Mouse (Mus musculus): Measurements from ENCODE around the gene Cenpt. TPM values are rescaled to one million over a fixed set of nuclear protein-coding genes. Genes with fewer than 3 reads are reported as not detected.

Cenpt gene
- polyA plus RNA-seq, 1 experiment from 2014 or later: 49.0 TPM

DNA sequence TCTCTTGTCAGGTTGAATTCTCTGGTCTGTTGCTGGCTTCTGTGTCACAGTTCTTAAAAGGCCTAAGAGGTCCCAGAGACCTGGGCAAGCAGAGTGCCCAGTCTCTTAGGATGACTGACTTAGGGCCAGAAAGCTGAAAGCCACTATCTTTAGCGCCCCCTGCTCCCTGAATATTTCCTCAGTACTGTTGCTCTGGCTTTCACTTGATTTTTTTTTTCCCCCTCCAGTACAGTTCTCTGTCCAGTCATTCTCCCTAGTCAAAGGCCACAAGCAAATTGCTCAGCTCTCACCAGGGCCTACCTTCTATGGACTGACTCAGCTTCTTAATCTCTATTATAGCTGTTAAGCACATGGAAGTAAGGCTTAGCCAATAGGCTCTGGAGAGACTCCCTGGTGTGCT, 8.9 kb upstream of the Cenpt start:
- no peak for DNase-seq (ENCODE audit: low spot score)
- H3K9me3 ChIP-seq (replicated peaks): no peaks in the 10 kb centered on the region
- peaks cover 44% of the 10 kb centered on the region for H3K4me1 ChIP-seq
- WGBS: 14% methylated on average over 1 of the region's 1 CpGs
- H3K4me3 ChIP-seq: peak overlapping the region; percentile 86
- H3K27me3 ChIP-seq (ENCODE audit: low read depth, poor library complexity, severe bottlenecking): no peaks in the 10 kb centered on the region
- peak overlapping the region; percentile 96; the same call in 1 of the 2 replicates for H3K27ac ChIP-seq
- peaks cover 64% of the 10 kb centered on the region for H3K36me3 ChIP-seq

DNA sequence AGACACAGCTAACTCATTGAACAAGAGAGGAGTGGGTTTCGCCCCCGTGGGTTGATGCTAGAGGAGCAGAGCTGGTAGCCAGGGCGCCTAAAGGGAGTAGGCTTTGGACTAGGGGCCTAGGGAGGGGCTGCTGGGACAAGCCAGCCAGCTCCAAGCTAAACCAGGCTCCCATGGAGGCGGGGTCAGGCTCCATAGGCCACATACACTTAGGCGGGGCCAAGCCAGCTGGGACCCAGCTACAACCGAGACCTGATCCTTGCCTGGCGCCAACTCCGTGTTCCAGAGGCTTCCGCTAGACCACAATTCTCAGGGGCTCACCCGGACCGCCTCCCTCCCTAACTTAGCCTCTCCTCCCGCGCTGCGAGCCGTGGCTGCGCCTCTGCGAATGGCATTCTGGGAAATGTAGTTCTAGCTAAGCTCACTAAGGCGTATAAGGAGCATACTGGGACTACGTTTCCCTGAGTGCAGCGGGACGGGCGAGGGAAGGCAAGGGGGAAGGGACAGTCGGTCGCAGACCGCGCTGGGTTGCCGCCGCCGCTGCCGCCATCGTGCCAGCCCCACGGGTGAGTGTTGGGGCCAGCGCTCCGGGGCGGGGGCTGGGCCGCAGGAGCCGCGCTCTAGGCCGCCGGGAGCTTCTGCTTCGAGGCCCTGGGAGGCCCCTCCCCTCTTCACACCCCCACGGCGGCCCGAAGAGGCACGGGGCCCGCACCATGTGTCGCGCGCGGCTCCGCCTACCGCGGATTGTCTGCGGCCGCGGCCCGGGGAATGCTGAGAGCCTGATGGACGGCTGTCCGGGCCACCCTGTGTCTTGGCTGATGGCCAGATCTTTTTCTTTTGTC, 7.3 kb upstream of the Cenpt start, which contains the start of gene Nutf2:
TSS of gene Nutf2 (plus strand) at position 438 of the 839 bp plus-strand sequence.
- WGBS: under 1% methylated on average over 59 of the region's 59 CpGs
- no peaks in the 10 kb centered on the region for H3K27me3 ChIP-seq (ENCODE audit: low read depth, poor library complexity, severe bottlenecking)
- H3K9me3 ChIP-seq (replicated peaks): no peaks in the 10 kb centered on the region
- peak within 1 kb of the TSS; percentile 96 for H3K27ac ChIP-seq
- DNase-seq (ENCODE audit: low spot score): peak; percentile 95
- H3K36me3 ChIP-seq: peaks cover 48% of the 10 kb centered on the region
- H3K4me3 ChIP-seq: peak within 1 kb of the TSS; percentile 86
- peaks cover 60% of the 10 kb centered on the region for H3K4me1 ChIP-seq

- 72% methylated on average over 5 of the region's 5 CpGs for WGBS
- DNase-seq (ENCODE audit: low spot score): no peak
- peak overlapping the region; percentile 96 for H3K27ac ChIP-seq
Observed at GRCm38 (mm10) chr8:105859314-105859713, 6.2 kb upstream of the Cenpt start.

GRCm38 (mm10) chr8:105858495-105858894, 5.4 kb upstream of the Cenpt start:
- Histone ChIP-seq H3K27ac (no peak overlapping the region), H3K4me3 (0 out of 2 replicates have a peak overlapping the region, but pooled peaks have one; percentile 26), H3K36me3 (peaks cover 31% of the 10 kb centered on the region), H3K9me3 (replicated peaks) (no peaks in the 10 kb centered on the region), H3K4me1 (peaks cover 60% of the 10 kb centered on the region), H3K27me3 (ENCODE audit: low read depth, poor library complexity, severe bottlenecking) (no peaks in the 10 kb centered on the region)
- 93% methylated on average over 5 of the region's 5 CpGs for WGBS
- no peak for DNase-seq (ENCODE audit: low spot score)

More at GRCm38 (mm10) chr8:105859314-105859713, 6.2 kb upstream of the Cenpt start:
- H3K4me1 ChIP-seq: peaks cover 60% of the 10 kb centered on the region
- H3K4me3 ChIP-seq: peak overlapping the region; percentile 13; the same call in 1 of the 2 replicates
- H3K9me3 ChIP-seq (replicated peaks): no peaks in the 10 kb centered on the region
- no peaks in the 10 kb centered on the region for H3K27me3 ChIP-seq (ENCODE audit: low read depth, poor library complexity, severe bottlenecking)
- peaks cover 40% of the 10 kb centered on the region for H3K36me3 ChIP-seq

GRCm38 (mm10) chr8:105856168-105856835, 3.2 kb upstream of the Cenpt start:
- H3K4me3 ChIP-seq: peak overlapping the region; percentile 67
- DNase-seq (ENCODE audit: low spot score): no peak
- no peaks in the 10 kb centered on the region for H3K9me3 ChIP-seq (replicated peaks)
- 29% methylated on average over 15 of the region's 15 CpGs for WGBS
- H3K36me3 ChIP-seq: peaks cover 18% of the 10 kb centered on the region
- H3K4me1 ChIP-seq: peaks cover 47% of the 10 kb centered on the region
- H3K27me3 ChIP-seq (ENCODE audit: low read depth, poor library complexity, severe bottlenecking): no peaks in the 10 kb centered on the region
- H3K27ac ChIP-seq: peak overlapping the region; percentile 96

GRCm38 (mm10) chr8:105855248-105856167, 2.4 kb upstream of the Cenpt start:
- peak overlapping the region; percentile 67 for H3K4me3 ChIP-seq
- peaks cover 51% of the 10 kb centered on the region for H3K4me1 ChIP-seq
- H3K27ac ChIP-seq: peak overlapping the region; percentile 96
- under 1% methylated on average over 71 of the region's 71 CpGs for WGBS
- no peaks in the 10 kb centered on the region for H3K27me3 ChIP-seq (ENCODE audit: low read depth, poor library complexity, severe bottlenecking)
- no peaks in the 10 kb centered on the region for H3K9me3 ChIP-seq (replicated peaks)
- no peak for DNase-seq (ENCODE audit: low spot score)
- H3K36me3 ChIP-seq: peaks cover 18% of the 10 kb centered on the region

DNA sequence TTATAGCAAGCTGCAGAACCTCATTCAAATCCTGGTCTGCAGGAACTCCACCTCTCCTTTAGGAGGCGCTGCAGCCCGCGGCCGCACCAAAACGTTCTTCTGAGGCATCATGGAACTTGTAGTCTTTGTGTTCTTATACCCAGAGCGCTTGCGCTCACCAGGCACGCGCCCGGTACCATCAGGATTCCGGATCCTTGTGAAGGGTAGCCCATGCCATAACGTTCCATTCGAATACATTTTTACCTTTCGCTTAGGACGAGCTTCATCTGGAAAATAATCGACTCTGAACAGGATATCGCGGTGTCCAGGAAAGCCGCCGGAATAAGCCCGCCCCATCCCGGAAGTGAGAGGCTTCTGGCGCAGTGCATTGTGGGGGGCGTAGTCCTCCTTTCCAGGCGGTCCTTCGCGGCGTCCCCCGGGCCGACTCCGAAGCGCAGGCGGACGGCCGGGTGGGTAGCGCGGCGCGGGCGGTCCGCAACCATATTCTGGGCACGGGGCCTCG, 1.7 kb upstream of the Cenpt start, which contains the start of gene Thap11:
TSS of gene Thap11 (plus strand) at position 418 of the 502 bp plus-strand sequence.
- no peaks in the 10 kb centered on the region for H3K9me3 ChIP-seq (replicated peaks)
- H3K27ac ChIP-seq: peak within 1 kb of the TSS; percentile 96
- H3K27me3 ChIP-seq (ENCODE audit: low read depth, poor library complexity, severe bottlenecking): no peaks in the 10 kb centered on the region
- WGBS: under 1% methylated on average over 43 of the region's 43 CpGs
- peak within 1 kb of the TSS; percentile 67 for H3K4me3 ChIP-seq
- DNase-seq (ENCODE audit: low spot score): peak; percentile 96
- peaks cover 20% of the 10 kb centered on the region for H3K36me3 ChIP-seq
- peaks cover 50% of the 10 kb centered on the region for H3K4me1 ChIP-seq

- Histone ChIP-seq H3K36me3 (peaks cover 24% of the 10 kb centered on the region), H3K27ac (peak overlapping the region; percentile 96), H3K27me3 (ENCODE audit: low read depth, poor library complexity, severe bottlenecking) (no peaks in the 10 kb centered on the region), H3K4me3 (peak overlapping the region; percentile 67), H3K4me1 (peaks cover 45% of the 10 kb centered on the region), H3K9me3 (replicated peaks) (no peaks in the 10 kb centered on the region)
- WGBS: 27% methylated on average over 8 of the region's 8 CpGs
- no peak for DNase-seq (ENCODE audit: low spot score)
Observed at GRCm38 (mm10) chr8:105854303-105854702, 1.2 kb upstream of the Cenpt start.

DNA sequence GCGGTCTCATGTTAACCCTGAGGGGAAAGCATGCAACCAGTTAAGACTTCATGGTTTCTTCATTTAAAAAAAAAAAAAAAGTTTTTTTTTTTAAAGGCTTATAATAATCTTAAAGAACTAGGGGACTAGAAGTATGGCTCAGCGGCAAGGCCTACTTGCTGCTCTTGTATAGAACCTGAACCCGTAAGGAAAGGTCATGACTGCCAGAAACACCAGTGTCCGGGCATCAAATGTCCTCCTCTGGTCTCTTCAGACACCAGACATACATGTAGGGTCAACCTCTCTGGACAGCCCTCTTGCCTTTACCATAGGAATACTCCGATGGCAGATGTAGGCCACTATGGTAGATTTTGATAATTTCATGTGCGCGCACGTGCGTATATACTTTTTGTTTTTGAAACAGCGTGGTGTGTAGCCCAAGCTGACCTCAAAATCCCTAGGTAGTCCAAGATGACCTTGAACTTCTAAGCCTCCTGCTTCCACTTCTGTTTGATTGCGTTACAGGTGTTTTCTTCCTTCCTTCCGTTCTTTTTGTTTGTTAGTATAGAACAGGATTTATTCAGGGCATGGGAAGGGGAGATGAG, 840 bp downstream of the Cenpt start:
- 86% methylated on average over 12 of the region's 12 CpGs for WGBS
- peak overlapping the region; percentile 79; the same call in 1 of the 2 replicates for H3K4me3 ChIP-seq
- H3K27me3 ChIP-seq (ENCODE audit: low read depth, poor library complexity, severe bottlenecking): no peaks in the 10 kb centered on the region
- H3K9me3 ChIP-seq (replicated peaks): no peaks in the 10 kb centered on the region
- no peak overlapping the region for H3K27ac ChIP-seq
- DNase-seq (ENCODE audit: low spot score): no peak
- H3K36me3 ChIP-seq: peaks cover 30% of the 10 kb centered on the region
- peaks cover 26% of the 10 kb centered on the region for H3K4me1 ChIP-seq

GRCm38 (mm10) chr8:105851651-105852143, 1.4 kb downstream of the Cenpt start:
- Histone ChIP-seq H3K9me3 (replicated peaks) (no peaks in the 10 kb centered on the region), H3K4me3 (peak overlapping the region; percentile 79), H3K27ac (peak overlapping the region; percentile 85), H3K27me3 (ENCODE audit: low read depth, poor library complexity, severe bottlenecking) (no peaks in the 10 kb centered on the region), H3K36me3 (peaks cover 33% of the 10 kb centered on the region), H3K4me1 (peaks cover 21% of the 10 kb centered on the region)
- WGBS: under 1% methylated on average over 34 of the region's 34 CpGs
- peak; percentile 92 for DNase-seq (ENCODE audit: low spot score)

DNA sequence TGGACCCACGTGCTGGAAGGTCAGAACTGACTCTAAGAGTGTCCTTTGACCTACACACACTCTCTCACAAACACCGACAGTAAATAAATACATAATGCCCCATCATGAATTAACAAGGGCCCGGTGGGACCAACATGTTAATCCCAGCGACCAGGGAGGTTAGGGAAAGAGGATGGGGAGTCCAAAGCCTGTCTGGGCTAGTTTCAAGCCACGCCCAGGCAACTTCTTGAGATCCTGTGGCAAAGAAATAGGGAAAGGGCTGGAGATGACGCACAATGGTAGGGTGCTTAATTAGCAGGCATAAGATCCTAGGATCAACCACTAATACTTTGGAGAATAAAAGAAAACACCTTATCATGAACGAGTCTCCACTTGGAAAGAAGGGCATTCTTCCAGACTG, 2.5 kb downstream of the Cenpt start:
- peaks cover 44% of the 10 kb centered on the region for H3K36me3 ChIP-seq

More for the DNA sequence above, 2.5 kb downstream of the Cenpt start:
- Histone ChIP-seq H3K27ac (no peak overlapping the region), H3K4me3 (peak overlapping the region; percentile 79), H3K27me3 (ENCODE audit: low read depth, poor library complexity, severe bottlenecking) (no peaks in the 10 kb centered on the region), H3K9me3 (replicated peaks) (no peaks in the 10 kb centered on the region), H3K4me1 (peaks cover 10% of the 10 kb centered on the region)
- DNase-seq (ENCODE audit: low spot score): no peak
- WGBS: 83% methylated on average over 7 of the region's 7 CpGs
